Mouse (Mus musculus): ENCODE measurements at regions not wholly inside any gene's neighbourhood (a gene's known extent, or its start where the extent isn't known, plus 50 kb on each side); places are given as distances from the start of the nearest gene placed in this dataset.

- 32% methylated on average over 7 of the region's 7 CpGs for WGBS
- Histone ChIP-seq H3K27ac (ENCODE audit: low read depth, low read length) (no peak overlapping the region), H3K27me3 (replicated peaks; ENCODE audit: control insufficient read depth, insufficient read depth, low read length) (no peaks in the 10 kb centered on the region), H3K36me3 (ENCODE audit: control insufficient read depth, insufficient read depth, low read length) (no peaks in the 10 kb centered on the region), H3K4me2 (ENCODE audit: low read length) (no peak overlapping the region), H3K9ac (ENCODE audit: low read depth, low read length) (no peak overlapping the region), H3K4me3 (ENCODE audit: low read length) (no peak overlapping the region), H3K4me1 (ENCODE audit: control insufficient read depth, insufficient read depth, low read depth, low read length) (no peaks in the 10 kb centered on the region; the same call in 1 of the 2 replicates), H3K9me3 (ENCODE audit: control insufficient read depth, low read length) (no peaks in the 10 kb centered on the region)
- peak; percentile 74 for ATAC-seq
Measured at GRCm38 (mm10) chr17:80875352-80876044, 68.9 kb upstream of the Tmem178 start.

GRCm38 (mm10) chr17:80870965-80871364 lies 73.5 kb upstream of the Tmem178 start:
- Histone ChIP-seq H3K27me3 (replicated peaks; ENCODE audit: control insufficient read depth, insufficient read depth, low read length) (no peaks in the 10 kb centered on the region), H3K4me2 (ENCODE audit: low read length) (no peak overlapping the region), H3K4me1 (ENCODE audit: control insufficient read depth, insufficient read depth, low read depth, low read length) (no peaks in the 10 kb centered on the region; the same call in 1 of the 2 replicates), H3K9me3 (ENCODE audit: control insufficient read depth, low read length) (no peaks in the 10 kb centered on the region), H3K4me3 (ENCODE audit: low read length) (no peak overlapping the region), H3K9ac (ENCODE audit: low read depth, low read length) (no peak overlapping the region), H3K36me3 (ENCODE audit: control insufficient read depth, insufficient read depth, low read length) (no peaks in the 10 kb centered on the region), H3K27ac (ENCODE audit: low read depth, low read length) (no peak overlapping the region)
- ATAC-seq, result no peak
- WGBS, result 65% methylated on average over 4 of the region's 4 CpGs

GRCm38 (mm10) chr17:80862338-80862737 lies 82.1 kb upstream of the Tmem178 start:
- Histone ChIP-seq H3K9me3 (ENCODE audit: control insufficient read depth, low read length) (no peaks in the 10 kb centered on the region), H3K36me3 (ENCODE audit: control insufficient read depth, insufficient read depth, low read length) (no peaks in the 10 kb centered on the region), H3K4me2 (ENCODE audit: low read length) (no peak overlapping the region), H3K4me3 (ENCODE audit: low read length) (no peak overlapping the region), H3K27ac (ENCODE audit: low read depth, low read length) (no peak overlapping the region), H3K4me1 (ENCODE audit: control insufficient read depth, insufficient read depth, low read depth, low read length) (no peaks in the 10 kb centered on the region), H3K27me3 (replicated peaks; ENCODE audit: control insufficient read depth, insufficient read depth, low read length) (no peaks in the 10 kb centered on the region), H3K9ac (ENCODE audit: low read depth, low read length) (no peak overlapping the region)
- 87% methylated on average over 8 of the region's 8 CpGs for WGBS
- no peak for ATAC-seq

GRCm38 (mm10) chr17:80846996-80847810 lies 97.2 kb upstream of the Tmem178 start:
- H3K36me3 ChIP-seq (ENCODE audit: control insufficient read depth, insufficient read depth, low read length), result no peaks in the 10 kb centered on the region
- H3K4me1 ChIP-seq (ENCODE audit: control insufficient read depth, insufficient read depth, low read depth, low read length), result no peaks in the 10 kb centered on the region
- H3K27ac ChIP-seq (ENCODE audit: low read depth, low read length), result no peak overlapping the region
- WGBS, result 65% methylated on average over 23 of the region's 23 CpGs
- no peak overlapping the region for H3K4me3 ChIP-seq (ENCODE audit: low read length)
- peak overlapping the region; percentile 45 for H3K4me2 ChIP-seq (ENCODE audit: low read length)
- no peak overlapping the region for H3K9ac ChIP-seq (ENCODE audit: low read depth, low read length)
- H3K27me3 ChIP-seq (replicated peaks; ENCODE audit: control insufficient read depth, insufficient read depth, low read length), result no peaks in the 10 kb centered on the region
- H3K9me3 ChIP-seq (ENCODE audit: control insufficient read depth, low read length), result no peaks in the 10 kb centered on the region
- peak; percentile 90 for ATAC-seq

GRCm38 (mm10) chr17:80845349-80845748 lies 99.1 kb upstream of the Tmem178 start:
- Histone ChIP-seq H3K27me3 (replicated peaks; ENCODE audit: control insufficient read depth, insufficient read depth, low read length) (no peaks in the 10 kb centered on the region), H3K9ac (ENCODE audit: low read depth, low read length) (no peak overlapping the region), H3K27ac (ENCODE audit: low read depth, low read length) (no peak overlapping the region), H3K36me3 (ENCODE audit: control insufficient read depth, insufficient read depth, low read length) (no peaks in the 10 kb centered on the region), H3K4me1 (ENCODE audit: control insufficient read depth, insufficient read depth, low read depth, low read length) (no peaks in the 10 kb centered on the region), H3K4me2 (ENCODE audit: low read length) (no peak overlapping the region), H3K4me3 (ENCODE audit: low read length) (no peak overlapping the region), H3K9me3 (ENCODE audit: control insufficient read depth, low read length) (no peaks in the 10 kb centered on the region)
- no peak for ATAC-seq
- 57% methylated on average over 7 of the region's 7 CpGs for WGBS

- H3K27me3 ChIP-seq (replicated peaks; ENCODE audit: control insufficient read depth, insufficient read depth, low read length), result no peaks in the 10 kb centered on the region
- no peak overlapping the region for H3K27ac ChIP-seq (ENCODE audit: low read depth, low read length)
- H3K9me3 ChIP-seq (ENCODE audit: control insufficient read depth, low read length), result no peaks in the 10 kb centered on the region
- no peak overlapping the region for H3K4me2 ChIP-seq (ENCODE audit: low read length)
- H3K4me3 ChIP-seq (ENCODE audit: low read length), result no peak overlapping the region
- no peak overlapping the region for H3K9ac ChIP-seq (ENCODE audit: low read depth, low read length)
- no peak for ATAC-seq
- no peaks in the 10 kb centered on the region for H3K4me1 ChIP-seq (ENCODE audit: control insufficient read depth, insufficient read depth, low read depth, low read length)
- WGBS, result 86% methylated on average over 4 of the region's 4 CpGs
- no peaks in the 10 kb centered on the region for H3K36me3 ChIP-seq (ENCODE audit: control insufficient read depth, insufficient read depth, low read length)
Measured at GRCm38 (mm10) chr17:80841903-80842302, 102.5 kb upstream of the Tmem178 start.

GRCm38 (mm10) chr17:80840896-80841295 lies 103.5 kb upstream of the Tmem178 start:
- Histone ChIP-seq H3K9ac (ENCODE audit: low read depth, low read length) (no peak overlapping the region), H3K27me3 (replicated peaks; ENCODE audit: control insufficient read depth, insufficient read depth, low read length) (no peaks in the 10 kb centered on the region), H3K36me3 (ENCODE audit: control insufficient read depth, insufficient read depth, low read length) (no peaks in the 10 kb centered on the region), H3K4me2 (ENCODE audit: low read length) (no peak overlapping the region), H3K9me3 (ENCODE audit: control insufficient read depth, low read length) (no peaks in the 10 kb centered on the region), H3K27ac (ENCODE audit: low read depth, low read length) (no peak overlapping the region), H3K4me1 (ENCODE audit: control insufficient read depth, insufficient read depth, low read depth, low read length) (no peaks in the 10 kb centered on the region), H3K4me3 (ENCODE audit: low read length) (no peak overlapping the region)
- WGBS, result 81% methylated on average over 6 of the region's 6 CpGs
- no peak for ATAC-seq

- H3K4me3 ChIP-seq (ENCODE audit: low read length), result no peak overlapping the region
- H3K27ac ChIP-seq (ENCODE audit: low read depth, low read length), result no peak overlapping the region
- no peaks in the 10 kb centered on the region for H3K27me3 ChIP-seq (replicated peaks; ENCODE audit: control insufficient read depth, insufficient read depth, low read length)
- H3K4me1 ChIP-seq (ENCODE audit: control insufficient read depth, insufficient read depth, low read depth, low read length), result no peaks in the 10 kb centered on the region
- no peak overlapping the region for H3K9ac ChIP-seq (ENCODE audit: low read depth, low read length)
- no peak overlapping the region for H3K4me2 ChIP-seq (ENCODE audit: low read length)
- ATAC-seq, result no peak
- no peaks in the 10 kb centered on the region for H3K9me3 ChIP-seq (ENCODE audit: control insufficient read depth, low read length)
- 81% methylated on average over 4 of the region's 4 CpGs for WGBS
- no peaks in the 10 kb centered on the region for H3K36me3 ChIP-seq (ENCODE audit: control insufficient read depth, insufficient read depth, low read length)
Measured at GRCm38 (mm10) chr17:80840452-80840851, 104.0 kb upstream of the Tmem178 start.

GRCm38 (mm10) chr17:80834701-80835100 lies 106.4 kb upstream of the Map4k3 start:
- no peaks in the 10 kb centered on the region for H3K36me3 ChIP-seq (ENCODE audit: control insufficient read depth, insufficient read depth, low read length)
- H3K9ac ChIP-seq (ENCODE audit: low read depth, low read length), result no peak overlapping the region
- H3K4me1 ChIP-seq (ENCODE audit: control insufficient read depth, insufficient read depth, low read depth, low read length), result no peaks in the 10 kb centered on the region
- no peaks in the 10 kb centered on the region for H3K27me3 ChIP-seq (replicated peaks; ENCODE audit: control insufficient read depth, insufficient read depth, low read length)
- no peak overlapping the region for H3K27ac ChIP-seq (ENCODE audit: low read depth, low read length)
- no peak overlapping the region for H3K4me2 ChIP-seq (ENCODE audit: low read length)
- no peak overlapping the region for H3K4me3 ChIP-seq (ENCODE audit: low read length)
- no peaks in the 10 kb centered on the region for H3K9me3 ChIP-seq (ENCODE audit: control insufficient read depth, low read length)
- ATAC-seq, result no peak
